Mouse (Mus musculus) liver, embryonic 11.5 days (tissue): ENCODE data around the gene Mrpl21. TPM values are rescaled to one million over a fixed set of nuclear protein-coding genes. Genes with fewer than 3 reads are reported as not detected.
A peak's percentile ranks its signal among the peaks of the same experiment; 100 is the strongest.

Experiments used
- ATAC-seq: fragments of 200-750 bp; cut with Nextera tagmentation; replicated peaks from 2 replicates; pipeline ENCODE4 v1.8.0; 2017; ENCODE audit warnings: moderate number of reproducible peaks, mild to moderate bottlenecking, moderate TSS enrichment, moderate library complexity; ENCODE audit not compliant: low FRiP score
- DNase-seq: peaks from one replicate; pipeline ENCODE4 v3.0.0-alpha.2; 2017; ENCODE audit warnings: low spot score
- H3K27ac ChIP-seq: fragments of 300-500 bp; sonication (generic); 2 replicates; pipeline ENCODE4 v1.5.1; 2014; ENCODE audit warnings: mild to moderate bottlenecking, low read depth, low read length, control low read depth
- H3K27me3 ChIP-seq: fragments of 300-500 bp; sonication (generic); replicated peaks from 2 replicates; pipeline ENCODE4 v1.6.1; 2014; ENCODE audit warnings: low read length, mixed read lengths; ENCODE audit not compliant: control insufficient read depth, insufficient read depth
- H3K36me3 ChIP-seq: fragments of 300-500 bp; sonication (generic); 2 replicates; pipeline ENCODE4 v1.6.1; 2014; ENCODE audit warnings: mild to moderate bottlenecking, low read length, moderate library complexity, mixed read lengths; ENCODE audit not compliant: control insufficient read depth, insufficient read depth
- H3K4me1 ChIP-seq: fragments of 300-500 bp; sonication (generic); replicated peaks from 2 replicates; pipeline ENCODE4 v1.6.1; 2014; ENCODE audit warnings: low read length, mixed read lengths; ENCODE audit not compliant: control insufficient read depth, insufficient read depth
- H3K4me2 ChIP-seq: fragments of 300-500 bp; sonication (generic); 2 replicates; pipeline ENCODE4 v1.6.1; 2014; ENCODE audit warnings: mild to moderate bottlenecking, control low read depth, moderate library complexity
- H3K4me3 ChIP-seq: fragments of 300-500 bp; sonication (generic); 2 replicates; pipeline ENCODE4 v1.5.1; 2014; ENCODE audit warnings: low read depth, low read length, control low read depth
- H3K9ac ChIP-seq: fragments of 300-500 bp; sonication (generic); 2 replicates; pipeline ENCODE4 v1.6.1; 2014; ENCODE audit warnings: low read depth, low read length, control low read depth
- H3K9me3 ChIP-seq: fragments of 300-500 bp; sonication (generic); 2 replicates; pipeline ENCODE4 v1.6.1; 2016; ENCODE audit warnings: low read length, inconsistent platforms, mixed read lengths; ENCODE audit not compliant: control insufficient read depth
- WGBS: fragments of 180-500 bp; shearing (Covaris S2); extraction: QIAGEN DNeasy Blood & Tissue Kit; methylation state at CpG from one replicate; pipeline ENCODE4 v1.1.7; 2014; 5-methylcytosine and 5-hydroxymethylcytosine counted together
- polyA plus RNA-seq: library from polyadenylated mRNA; unstranded; fragments of >200 nt; fragmentation: Nextera tagmentation; extraction: Ambion mirVana; gene quantifications from 2 replicates; pipeline ENCODE4 v1.2.1, GENCODE M21; 2014

The Mrpl21 gene
- polyA plus RNA-seq, 1 experiment from 2014 or later = 154 TPM

- DNase-seq (no peak), ATAC-seq (no peak)
- Histone ChIP-seq H3K9ac (no peak overlapping the region), H3K27me3 (no peaks in the 10 kb centered on the region), H3K4me2 (no peak overlapping the region), H3K4me3 (no peak overlapping the region), H3K4me1 (peaks cover 3% of the 10 kb centered on the region), H3K9me3 (no peaks in the 10 kb centered on the region), H3K27ac (no peak overlapping the region), H3K36me3 (no peaks in the 10 kb centered on the region)
- WGBS = 64% methylated on average over 7 of the region's 7 CpGs
Observed at GRCm38 (mm10) chr19:3320086-3320485, 37.4 kb downstream of the Mrpl21 start.

DNA sequence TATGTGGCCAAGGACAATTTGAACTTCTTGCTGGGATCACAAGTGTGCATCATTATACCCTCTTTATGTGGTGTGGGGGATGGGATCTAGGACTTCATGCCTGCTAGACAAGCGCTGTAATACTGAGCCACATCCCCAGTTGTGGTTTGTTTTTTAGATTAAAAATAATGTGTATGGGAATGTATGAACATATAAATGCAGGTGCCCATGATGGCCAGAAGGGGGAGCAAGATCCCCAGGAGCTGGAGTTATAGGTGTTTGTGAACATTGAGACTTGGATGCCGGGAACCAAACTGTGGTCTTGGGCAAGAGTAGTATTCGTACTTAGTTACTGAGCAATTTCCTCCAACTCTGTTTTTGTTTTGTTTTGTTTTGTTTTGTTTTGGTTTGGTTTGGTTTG, 38.1 kb downstream of the Mrpl21 start:
- no peak overlapping the region for H3K27ac ChIP-seq
- H3K4me2 ChIP-seq = no peak overlapping the region
- ATAC-seq = no peak
- H3K9ac ChIP-seq = no peak overlapping the region
- no peak for DNase-seq
- no peaks in the 10 kb centered on the region for H3K9me3 ChIP-seq
- 59% methylated on average over 3 of the region's 3 CpGs for WGBS
- no peak overlapping the region for H3K4me3 ChIP-seq
- no peaks in the 10 kb centered on the region for H3K27me3 ChIP-seq
- H3K36me3 ChIP-seq = no peaks in the 10 kb centered on the region
- H3K4me1 ChIP-seq = peaks cover 4% of the 10 kb centered on the region

- H3K9ac ChIP-seq = no peak overlapping the region; the same call in 1 of the 2 replicates
- ATAC-seq (no peak), DNase-seq (peak; percentile 61)
- 7% methylated on average over 11 of the region's 11 CpGs for WGBS
- H3K9me3 ChIP-seq = no peaks in the 10 kb centered on the region
- H3K27me3 ChIP-seq = no peaks in the 10 kb centered on the region
- H3K4me2 ChIP-seq = peak overlapping the region; percentile 84
- H3K4me3 ChIP-seq = peak overlapping the region; percentile 61
- no peak overlapping the region for H3K27ac ChIP-seq
- H3K36me3 ChIP-seq = no peaks in the 10 kb centered on the region
- peaks cover 12% of the 10 kb centered on the region for H3K4me1 ChIP-seq
Observed at GRCm38 (mm10) chr19:3321617-3322016, 38.9 kb downstream of the Mrpl21 start.

- peak; percentile 44 for ATAC-seq
- Histone ChIP-seq H3K4me2 (peak within 1 kb of the TSS; percentile 84), H3K36me3 (no peaks in the 10 kb centered on the region), H3K9me3 (no peaks in the 10 kb centered on the region), H3K4me3 (peak within 1 kb of the TSS; percentile 61), H3K4me1 (peaks cover 12% of the 10 kb centered on the region), H3K27ac (peak within 1 kb of the TSS; percentile 13), H3K27me3 (no peaks in the 10 kb centered on the region), H3K9ac (peak within 1 kb of the TSS; percentile 60)
- WGBS = 2% methylated on average over 26 of the region's 26 CpGs
- peak; percentile 67 for DNase-seq
Observed at GRCm38 (mm10) chr19:3322261-3322969, 39.7 kb downstream of the Mrpl21 start, which contains the start of gene Cpt1a. TSS of gene Cpt1a (plus strand) at chr19:3322334.

DNA sequence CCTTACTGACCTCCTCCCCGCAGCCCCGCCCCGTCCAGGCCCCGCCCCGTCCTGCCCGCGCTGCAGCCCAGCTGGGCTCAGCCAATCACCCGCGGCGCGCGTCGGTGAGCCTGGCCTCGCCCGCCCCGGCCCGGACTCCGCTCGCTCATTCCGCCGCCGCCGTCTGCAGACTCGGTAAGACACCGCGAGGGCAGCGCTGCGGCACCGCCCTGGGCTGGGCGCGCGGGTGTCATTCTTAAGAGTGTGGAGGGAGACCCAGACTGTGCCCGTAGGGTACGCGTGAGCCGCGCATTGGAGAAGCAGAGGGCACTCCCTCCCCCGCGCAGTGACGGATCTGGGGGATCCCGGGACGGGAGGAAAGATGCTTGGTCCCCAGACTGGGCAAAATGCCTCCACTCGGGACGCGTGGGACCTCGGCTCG, 40.5 kb downstream of the Mrpl21 start:
- peak overlapping the region; percentile 61 for H3K4me3 ChIP-seq
- peaks cover 17% of the 10 kb centered on the region for H3K4me1 ChIP-seq
- ATAC-seq (peak; percentile 88), DNase-seq (peak; percentile 84)
- under 1% methylated on average over 47 of the region's 47 CpGs for whole genome bisulfite sequencing
- H3K9ac ChIP-seq = peak overlapping the region; percentile 60
- H3K4me2 ChIP-seq = peak overlapping the region; percentile 84
- H3K36me3 ChIP-seq = no peaks in the 10 kb centered on the region
- no peaks in the 10 kb centered on the region for H3K9me3 ChIP-seq
- no peaks in the 10 kb centered on the region for H3K27me3 ChIP-seq
- H3K27ac ChIP-seq = peak overlapping the region; percentile 13

DNA sequence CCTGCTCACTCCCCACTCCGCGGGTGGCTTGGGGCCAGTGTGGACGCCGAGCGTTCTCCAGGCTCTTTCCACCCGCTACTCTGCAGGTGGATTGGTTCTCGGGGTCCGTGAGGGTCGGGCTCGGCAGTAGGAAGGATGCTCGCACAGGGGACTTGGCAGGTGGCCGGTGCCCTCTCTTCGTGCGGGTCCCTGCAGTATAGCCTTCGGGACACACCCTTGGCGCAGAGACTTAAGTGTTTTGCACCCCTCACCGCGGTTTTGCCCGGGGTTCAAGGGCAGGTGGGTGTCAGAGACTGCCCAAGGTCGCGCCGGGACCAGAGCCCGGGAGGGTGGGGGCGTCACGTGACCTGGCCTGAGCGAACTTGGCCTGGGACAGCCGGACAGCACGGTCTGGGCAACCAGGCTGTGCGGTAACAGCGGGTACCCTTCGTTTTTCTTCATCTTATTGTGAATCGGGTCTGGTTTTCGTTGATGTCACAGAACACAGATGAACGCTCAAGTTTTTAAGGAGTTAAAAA, 41.1 kb downstream of the Mrpl21 start:
- no peaks in the 10 kb centered on the region for H3K27me3 ChIP-seq
- peak overlapping the region; percentile 61 for H3K4me3 ChIP-seq
- H3K9ac ChIP-seq = peak overlapping the region; percentile 60
- H3K9me3 ChIP-seq = no peaks in the 10 kb centered on the region
- H3K4me2 ChIP-seq = peak overlapping the region; percentile 84
- peak overlapping the region; percentile 13; the same call in 1 of the 2 replicates for H3K27ac ChIP-seq
- WGBS = under 1% methylated on average over 34 of the region's 34 CpGs
- H3K36me3 ChIP-seq = no peaks in the 10 kb centered on the region
- DNase-seq (peak; percentile 69), ATAC-seq (0 out of 2 replicates have a peak, but pooled peaks have one; percentile 4)
- peaks cover 23% of the 10 kb centered on the region for H3K4me1 ChIP-seq

DNA sequence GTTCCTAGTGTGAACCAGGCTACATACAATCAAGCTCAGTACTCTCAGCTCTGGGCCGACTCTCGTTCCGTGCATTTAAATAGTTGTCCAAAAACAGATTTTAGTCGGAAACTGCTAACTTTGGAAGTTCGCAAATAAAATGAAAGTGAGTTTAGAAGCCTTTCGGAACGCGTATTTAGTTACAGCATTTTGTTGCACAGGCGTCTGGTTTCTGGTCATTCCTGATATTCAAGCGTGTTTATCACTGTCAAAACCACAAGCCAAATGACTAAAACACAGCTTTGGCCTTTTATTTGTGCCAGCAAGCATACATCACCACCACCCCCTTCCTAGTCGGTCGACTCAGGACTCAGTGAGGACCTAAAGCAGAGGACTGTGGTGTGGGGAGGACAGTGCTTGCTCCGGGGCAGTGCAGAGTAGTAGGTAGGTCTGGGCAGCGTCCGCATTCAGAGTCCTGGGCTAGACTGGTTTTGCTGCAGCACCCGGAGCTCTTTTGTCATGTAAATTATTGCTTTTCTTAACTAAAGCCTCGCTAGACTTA, 41.6 kb downstream of the Mrpl21 start:
- peak overlapping the region; percentile 64 for H3K9ac ChIP-seq
- no peak for ATAC-seq
- H3K4me3 ChIP-seq = peak overlapping the region; percentile 61
- peak; percentile 60 for DNase-seq
- H3K9me3 ChIP-seq = no peaks in the 10 kb centered on the region
- peaks cover 25% of the 10 kb centered on the region for H3K4me1 ChIP-seq
- H3K27me3 ChIP-seq = no peaks in the 10 kb centered on the region
- H3K36me3 ChIP-seq = no peaks in the 10 kb centered on the region
- peak overlapping the region; percentile 84 for H3K4me2 ChIP-seq
- 2% methylated on average over 17 of the region's 17 CpGs for WGBS
- peak overlapping the region; percentile 89 for H3K27ac ChIP-seq

- Histone ChIP-seq H3K9me3 (no peaks in the 10 kb centered on the region), H3K4me1 (peaks cover 25% of the 10 kb centered on the region), H3K36me3 (no peaks in the 10 kb centered on the region), H3K27me3 (no peaks in the 10 kb centered on the region), H3K9ac (peak overlapping the region; percentile 64), H3K27ac (peak overlapping the region; percentile 89), H3K4me2 (peak overlapping the region; percentile 84), H3K4me3 (peak overlapping the region; percentile 61)
- ATAC-seq = peak; percentile 60
- under 1% methylated on average over 59 of the region's 59 CpGs for WGBS
- peak; percentile 90 for DNase-seq
Observed at GRCm38 (mm10) chr19:3324931-3325711, 42.4 kb downstream of the Mrpl21 start.
